Mouse (Mus musculus): ENCODE data around the gene Ppil4. TPM values are rescaled to one million over a fixed set of nuclear protein-coding genes. Genes with fewer than 3 reads are reported as not detected.

The Ppil4 gene
- polyA plus RNA-seq, 1 experiment, result 42.7 TPM

DNA sequence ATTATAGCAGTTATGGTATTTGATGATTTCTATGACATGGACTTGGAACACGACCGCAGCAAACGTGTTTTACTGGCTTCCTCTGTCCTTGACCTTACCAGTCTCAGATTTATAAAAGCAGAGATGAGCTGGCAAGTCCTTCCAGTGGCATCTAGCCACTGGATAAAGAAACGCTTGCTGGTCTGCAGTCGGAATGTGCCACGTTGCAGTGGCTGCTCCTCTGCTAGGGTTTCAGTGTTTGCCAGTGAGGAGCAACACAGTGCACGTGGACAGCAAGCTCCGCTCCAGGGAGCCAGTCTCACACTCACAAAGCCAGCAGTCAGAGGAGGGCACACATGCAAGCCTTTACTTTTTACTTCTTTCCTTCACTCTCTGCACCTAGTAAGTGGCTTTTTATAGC, 17.3 kb upstream of the Ppil4 start:
- Histone ChIP-seq H3K9me3 (replicated peaks; ENCODE audit: control insufficient read depth, insufficient read depth, low read length, poor library complexity, severe bottlenecking) (no peaks in the 10 kb centered on the region), H3K4me1 (ENCODE audit: control insufficient read depth, insufficient read depth, low read length) (no peaks in the 10 kb centered on the region), H3K27me3 (ENCODE audit: control insufficient read depth, insufficient read depth, low read length, poor library complexity, severe bottlenecking) (no peaks in the 10 kb centered on the region), H3K27ac (ENCODE audit: insufficient read depth, low read length) (no peak overlapping the region), H3K4me3 (ENCODE audit: low read depth, low read length) (no peak overlapping the region), H3K36me3 (ENCODE audit: control insufficient read depth, insufficient read depth, low read length, poor library complexity, severe bottlenecking) (peaks cover 5% of the 10 kb centered on the region; the same call in 1 of the 2 replicates), H3K9ac (ENCODE audit: low read depth, poor library complexity, severe bottlenecking) (no peak overlapping the region)
- TF ChIP-seq EP300 (IDR thresholded peaks at IDR 0.05; ENCODE audit: insufficient read depth, low read depth, low read length) (no peak), CTCF (IDR thresholded peaks at IDR 0.05; ENCODE audit: low read depth, low read length) (no peak), POLR2A (IDR thresholded peaks at IDR 0.05; ENCODE audit: insufficient read depth, low read length) (no peak)

DNA sequence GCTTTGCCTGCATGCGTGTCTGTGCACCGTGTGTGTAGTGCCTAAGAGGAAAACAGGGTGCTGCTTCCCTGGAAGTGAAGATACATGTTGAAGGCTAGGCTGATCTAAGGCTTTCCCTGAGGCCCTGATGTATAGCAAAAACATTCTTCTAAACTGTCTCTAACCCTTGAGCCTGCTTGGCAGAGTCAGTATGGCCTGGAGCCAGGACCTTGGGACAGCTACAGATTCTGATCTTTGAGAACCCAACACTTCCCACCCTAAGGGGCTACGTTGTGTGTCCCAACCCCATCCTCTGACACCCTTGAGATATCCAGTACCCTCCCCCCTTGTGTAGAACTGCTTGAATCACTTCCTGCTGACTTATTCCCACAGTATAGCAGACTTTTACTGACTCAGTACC, 14.3 kb upstream of the Ppil4 start:
- Histone ChIP-seq H3K27me3 (ENCODE audit: control insufficient read depth, insufficient read depth, low read length, poor library complexity, severe bottlenecking) (no peaks in the 10 kb centered on the region), H3K36me3 (ENCODE audit: control insufficient read depth, insufficient read depth, low read length, poor library complexity, severe bottlenecking) (0 out of 2 replicates have a peak, but pooled peaks cover 3% of the 10 kb centered on the region), H3K9me3 (replicated peaks; ENCODE audit: control insufficient read depth, insufficient read depth, low read length, poor library complexity, severe bottlenecking) (no peaks in the 10 kb centered on the region), H3K4me3 (ENCODE audit: low read depth, low read length) (no peak overlapping the region), H3K9ac (ENCODE audit: low read depth, poor library complexity, severe bottlenecking) (no peak overlapping the region), H3K27ac (ENCODE audit: insufficient read depth, low read length) (no peak overlapping the region), H3K4me1 (ENCODE audit: control insufficient read depth, insufficient read depth, low read length) (no peaks in the 10 kb centered on the region)
- TF ChIP-seq EP300 (IDR thresholded peaks at IDR 0.05; ENCODE audit: insufficient read depth, low read depth, low read length) (no peak), POLR2A (IDR thresholded peaks at IDR 0.05; ENCODE audit: insufficient read depth, low read length) (no peak), CTCF (IDR thresholded peaks at IDR 0.05; ENCODE audit: low read depth, low read length) (no peak)

DNA sequence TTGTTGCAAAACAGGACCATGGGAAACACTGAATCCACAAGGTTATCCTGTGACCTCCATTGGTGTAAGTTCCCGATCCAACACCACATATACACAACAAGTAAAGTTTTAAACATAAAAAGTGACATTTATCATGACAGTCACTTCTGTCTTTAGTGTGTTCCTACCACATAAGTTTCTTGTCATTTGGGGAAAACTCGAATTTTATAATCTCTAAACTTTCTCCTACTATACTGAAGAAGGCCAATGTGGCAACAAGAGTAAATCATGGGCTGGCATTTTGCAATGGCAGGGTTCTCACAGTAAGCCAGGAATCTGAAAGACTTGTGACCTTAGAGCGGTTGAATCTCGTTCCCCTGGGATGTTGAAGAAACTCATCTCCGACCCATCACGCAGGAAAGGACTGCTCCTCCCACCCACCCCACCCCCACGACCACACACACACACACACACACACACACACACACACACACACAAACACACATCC, 12.9 kb upstream of the Ppil4 start:
- H3K27ac ChIP-seq (ENCODE audit: insufficient read depth, low read length), result no peak overlapping the region
- H3K4me1 ChIP-seq (ENCODE audit: control insufficient read depth, insufficient read depth, low read length), result no peaks in the 10 kb centered on the region

GRCm38 (mm10) chr10:7780238-7781176, 12.2 kb upstream of the Ppil4 start:
- peak overlapping the region; percentile 82 for H3K4me3 ChIP-seq (ENCODE audit: low read depth, low read length)
- H3K27ac ChIP-seq (ENCODE audit: insufficient read depth, low read length), result no peak overlapping the region
- TF ChIP-seq CTCF (IDR thresholded peaks at IDR 0.05; ENCODE audit: low read depth, low read length), result no peak
- no peak for TF ChIP-seq EP300 (IDR thresholded peaks at IDR 0.05; ENCODE audit: insufficient read depth, low read depth, low read length)
- TF ChIP-seq POLR2A (IDR thresholded peaks at IDR 0.05; ENCODE audit: insufficient read depth, low read length), result peak; percentile 26
- H3K9me3 ChIP-seq (replicated peaks; ENCODE audit: control insufficient read depth, insufficient read depth, low read length, poor library complexity, severe bottlenecking), result no peaks in the 10 kb centered on the region
- H3K9ac ChIP-seq (ENCODE audit: low read depth, poor library complexity, severe bottlenecking), result peak overlapping the region; percentile 93
- 0 out of 2 replicates have a peak, but pooled peaks cover 1% of the 10 kb centered on the region for H3K36me3 ChIP-seq (ENCODE audit: control insufficient read depth, insufficient read depth, low read length, poor library complexity, severe bottlenecking)
- no peaks in the 10 kb centered on the region for H3K4me1 ChIP-seq (ENCODE audit: control insufficient read depth, insufficient read depth, low read length)
- H3K27me3 ChIP-seq (ENCODE audit: control insufficient read depth, insufficient read depth, low read length, poor library complexity, severe bottlenecking), result no peaks in the 10 kb centered on the region

More for the DNA sequence above, 12.9 kb upstream of the Ppil4 start:
- H3K9ac ChIP-seq (ENCODE audit: low read depth, poor library complexity, severe bottlenecking), result peak overlapping the region; percentile 93
- H3K36me3 ChIP-seq (ENCODE audit: control insufficient read depth, insufficient read depth, low read length, poor library complexity, severe bottlenecking), result 0 out of 2 replicates have a peak, but pooled peaks cover 3% of the 10 kb centered on the region
- peak overlapping the region; percentile 82 for H3K4me3 ChIP-seq (ENCODE audit: low read depth, low read length)
- TF ChIP-seq EP300 (IDR thresholded peaks at IDR 0.05; ENCODE audit: insufficient read depth, low read depth, low read length), result no peak
- TF ChIP-seq POLR2A (IDR thresholded peaks at IDR 0.05; ENCODE audit: insufficient read depth, low read length), result no peak
- TF ChIP-seq CTCF (IDR thresholded peaks at IDR 0.05; ENCODE audit: low read depth, low read length), result no peak
- H3K27me3 ChIP-seq (ENCODE audit: control insufficient read depth, insufficient read depth, low read length, poor library complexity, severe bottlenecking), result no peaks in the 10 kb centered on the region
- H3K9me3 ChIP-seq (replicated peaks; ENCODE audit: control insufficient read depth, insufficient read depth, low read length, poor library complexity, severe bottlenecking), result no peaks in the 10 kb centered on the region

DNA sequence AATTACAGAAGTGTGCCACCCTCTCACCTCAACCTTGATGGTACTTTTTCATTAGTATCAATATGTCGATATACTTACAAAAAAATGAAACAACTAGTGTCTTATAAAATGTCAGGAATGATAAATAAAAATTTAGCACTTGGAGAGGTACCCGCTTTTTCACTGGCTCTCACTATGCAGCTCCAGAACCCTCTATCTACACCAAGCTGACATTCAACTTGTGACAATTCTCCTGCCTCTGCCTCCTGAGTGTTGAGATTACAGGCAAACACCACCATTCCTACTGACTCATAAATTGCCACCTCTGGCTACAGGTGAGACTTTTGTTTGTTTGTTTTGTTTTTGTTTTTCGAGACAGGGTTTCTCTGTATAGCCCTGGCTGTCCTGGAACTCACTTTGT, 11.5 kb upstream of the Ppil4 start:
- Histone ChIP-seq H3K36me3 (ENCODE audit: control insufficient read depth, insufficient read depth, low read length, poor library complexity, severe bottlenecking) (no peaks in the 10 kb centered on the region), H3K9me3 (replicated peaks; ENCODE audit: control insufficient read depth, insufficient read depth, low read length, poor library complexity, severe bottlenecking) (no peaks in the 10 kb centered on the region), H3K9ac (ENCODE audit: low read depth, poor library complexity, severe bottlenecking) (peak overlapping the region; percentile 93), H3K27ac (ENCODE audit: insufficient read depth, low read length) (no peak overlapping the region), H3K27me3 (ENCODE audit: control insufficient read depth, insufficient read depth, low read length, poor library complexity, severe bottlenecking) (no peaks in the 10 kb centered on the region), H3K4me1 (ENCODE audit: control insufficient read depth, insufficient read depth, low read length) (no peaks in the 10 kb centered on the region), H3K4me3 (ENCODE audit: low read depth, low read length) (peak overlapping the region; percentile 35)
- no peak for TF ChIP-seq CTCF (IDR thresholded peaks at IDR 0.05; ENCODE audit: low read depth, low read length)
- TF ChIP-seq POLR2A (IDR thresholded peaks at IDR 0.05; ENCODE audit: insufficient read depth, low read length), result no peak
- TF ChIP-seq EP300 (IDR thresholded peaks at IDR 0.05; ENCODE audit: insufficient read depth, low read depth, low read length), result no peak

- H3K27ac ChIP-seq (ENCODE audit: insufficient read depth, low read length), result no peak overlapping the region
- H3K9ac ChIP-seq (ENCODE audit: low read depth, poor library complexity, severe bottlenecking), result no peak overlapping the region
- no peaks in the 10 kb centered on the region for H3K4me1 ChIP-seq (ENCODE audit: control insufficient read depth, insufficient read depth, low read length)
- H3K36me3 ChIP-seq (ENCODE audit: control insufficient read depth, insufficient read depth, low read length, poor library complexity, severe bottlenecking), result peaks cover 14% of the 10 kb centered on the region
- no peaks in the 10 kb centered on the region for H3K27me3 ChIP-seq (ENCODE audit: control insufficient read depth, insufficient read depth, low read length, poor library complexity, severe bottlenecking)
- no peak overlapping the region for H3K4me3 ChIP-seq (ENCODE audit: low read depth, low read length)
- no peaks in the 10 kb centered on the region for H3K9me3 ChIP-seq (replicated peaks; ENCODE audit: control insufficient read depth, insufficient read depth, low read length, poor library complexity, severe bottlenecking)
- TF ChIP-seq EP300 (IDR thresholded peaks at IDR 0.05; ENCODE audit: insufficient read depth, low read depth, low read length) (no peak), CTCF (IDR thresholded peaks at IDR 0.05; ENCODE audit: low read depth, low read length) (no peak), POLR2A (IDR thresholded peaks at IDR 0.05; ENCODE audit: insufficient read depth, low read length) (no peak)
Observed at GRCm38 (mm10) chr10:7787319-7787718, 5.4 kb upstream of the Ppil4 start.

All from ES-Bruce4 (cell line).